Mouse (Mus musculus) ovary, postnatal 36 days (tissue): ENCODE data around the gene Mamdc4.
"Not testable (repeated sequence)": the region's sequence is repeated elsewhere in the genome, so short reads cannot be mapped to it uniquely, and the experiment has no call there.

Experiments
- DNase-seq: peaks from one replicate; pipeline ENCODE4 v3.0.0; 2022; ENCODE audit warnings: low spot score, mixed read lengths

Mamdc4 gene

DNA sequence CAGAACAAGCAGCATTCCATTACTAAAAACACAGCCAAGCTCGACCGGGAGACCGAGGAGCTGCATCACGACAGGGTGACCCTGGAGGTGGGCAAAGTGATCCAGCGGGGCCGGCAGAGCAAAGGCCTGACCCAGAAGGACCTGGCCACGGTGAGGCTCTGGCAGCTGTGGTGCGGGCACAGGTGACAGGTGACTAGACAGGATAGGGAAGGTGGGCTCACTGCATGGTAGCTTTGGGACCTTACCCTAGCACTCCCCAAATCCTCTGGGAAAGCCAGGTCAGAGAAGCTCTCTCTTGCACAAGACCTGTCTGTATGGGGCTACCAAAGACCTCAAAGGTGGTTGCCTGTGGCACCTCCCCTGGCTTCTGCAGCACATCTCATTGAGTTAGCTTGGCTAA lies 14.1 kb downstream of the Mamdc4 start:
- no peak for DNase-seq

DNA sequence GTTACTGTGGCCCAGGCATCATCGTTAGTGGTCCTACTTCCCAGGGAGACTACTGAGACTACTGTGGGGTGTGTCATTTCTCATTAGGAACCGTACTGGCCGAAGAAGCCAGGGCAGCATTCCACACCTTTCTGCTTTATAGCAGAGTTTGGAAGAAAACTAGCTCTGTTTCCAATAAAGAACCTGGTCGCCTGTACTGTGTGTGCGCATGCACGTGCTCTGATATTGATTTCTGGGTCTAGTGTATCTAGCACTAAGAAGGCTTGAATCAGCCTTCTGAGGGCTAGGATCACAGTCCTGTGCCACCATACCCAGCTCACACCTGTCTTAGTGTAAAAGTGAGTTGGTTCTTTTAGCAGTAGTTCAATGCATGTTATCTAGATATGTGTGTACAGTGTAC lies 15.9 kb downstream of the Mamdc4 start:
- no peak for DNase-seq

DNA sequence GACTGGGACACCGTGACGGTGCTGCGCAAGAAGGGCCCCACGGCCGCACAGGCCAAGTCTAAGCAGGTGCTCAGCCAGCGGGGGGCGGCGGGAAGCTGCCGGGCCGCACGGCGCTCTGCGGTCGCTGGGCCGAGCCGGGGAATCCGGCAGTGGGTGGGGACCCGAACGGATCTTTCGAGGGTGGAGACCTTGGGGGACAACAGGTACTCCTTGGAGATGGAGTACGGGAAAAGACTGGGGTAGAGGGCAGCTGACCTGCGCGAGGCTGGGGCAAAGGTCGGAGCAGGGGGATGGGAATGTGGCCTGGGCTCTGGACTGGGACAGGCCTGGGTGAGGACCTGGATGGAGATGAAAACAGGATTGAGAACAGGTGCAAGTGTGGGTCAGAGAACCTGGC lies 16.7 kb downstream of the Mamdc4 start:
- DNase-seq = no peak

DNA sequence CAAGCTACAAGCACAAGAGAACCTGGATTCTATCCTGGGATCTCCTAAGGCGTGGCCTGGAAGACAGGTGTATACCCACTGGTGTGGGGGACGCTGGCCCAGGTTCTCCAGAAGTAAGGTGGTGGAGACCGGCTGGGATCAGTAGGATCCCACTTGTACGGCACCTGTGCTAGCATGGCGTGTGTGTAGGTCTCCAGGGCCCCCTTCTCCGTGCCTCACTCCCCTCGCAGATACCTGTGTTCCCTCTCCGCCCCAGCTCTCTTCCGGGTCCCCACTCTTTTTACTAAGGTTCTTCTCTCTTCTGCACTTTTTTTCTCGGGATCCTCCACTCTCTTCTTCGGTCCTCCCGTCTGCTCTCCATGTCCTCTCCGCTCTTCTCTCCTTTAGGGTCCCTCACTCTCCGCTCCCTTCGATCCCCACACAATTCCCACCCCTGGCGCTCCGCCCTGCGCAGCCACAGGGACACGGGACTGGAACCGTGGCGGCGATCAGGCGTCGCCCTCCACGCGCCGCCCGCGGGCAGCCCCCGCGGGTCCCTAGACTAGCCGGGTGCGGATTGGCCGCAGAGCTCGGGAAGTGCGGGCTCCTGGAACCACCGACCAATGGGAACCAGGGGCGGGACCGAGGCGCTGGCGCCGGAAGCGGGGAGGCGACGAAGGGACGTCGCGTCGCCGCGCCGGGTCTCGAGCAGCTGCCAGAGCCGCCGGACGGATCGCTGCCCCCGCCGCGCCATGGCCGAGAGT lies 17.3 kb downstream of the Mamdc4 start, which contains the start of gene Edf1:
TSS of gene Edf1 (plus strand) at position 627 of the 743 bp plus-strand sequence.
- peak; percentile 95 for DNase-seq

DNA sequence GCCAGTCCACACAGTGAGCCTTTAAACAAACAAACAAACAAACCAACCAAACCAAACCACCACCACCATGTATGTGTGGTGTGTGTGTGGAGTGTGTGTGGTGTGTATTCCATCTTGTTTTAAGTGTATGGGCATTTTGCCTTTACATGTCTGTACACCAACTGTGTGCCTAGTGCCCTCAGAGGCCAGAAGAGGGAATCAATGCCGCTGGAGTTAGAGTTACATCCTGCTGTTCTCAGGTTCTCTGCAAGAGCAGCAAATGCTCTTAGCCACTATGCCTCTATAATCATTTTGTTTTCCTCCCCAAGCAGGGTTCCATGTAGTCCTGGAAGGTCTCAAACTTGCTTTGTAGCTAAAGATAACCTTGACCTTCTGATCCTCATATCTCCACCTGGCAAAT lies 18.3 kb downstream of the Mamdc4 start:
- DNase-seq = no peak

DNA sequence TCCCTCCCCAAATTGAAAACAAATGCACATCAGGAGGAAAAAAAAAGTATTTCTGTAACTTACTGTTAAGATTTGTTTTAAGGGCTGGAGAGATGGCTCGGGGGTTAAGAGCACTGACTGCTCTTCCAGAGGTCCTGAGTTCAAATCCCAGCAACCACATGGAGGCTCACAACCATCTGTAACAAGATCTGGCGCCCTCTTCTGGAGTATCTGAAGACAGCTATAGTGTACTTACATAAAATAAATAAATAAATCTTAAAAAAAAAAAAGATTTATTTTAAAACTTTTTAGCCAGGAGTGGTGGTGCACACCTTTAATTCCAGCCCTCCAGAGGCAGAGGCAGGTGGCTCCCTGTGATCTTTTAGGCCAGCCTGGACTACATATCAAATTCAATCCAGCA lies 19.2 kb downstream of the Mamdc4 start:
- not testable (repeated sequence) for DNase-seq

DNA sequence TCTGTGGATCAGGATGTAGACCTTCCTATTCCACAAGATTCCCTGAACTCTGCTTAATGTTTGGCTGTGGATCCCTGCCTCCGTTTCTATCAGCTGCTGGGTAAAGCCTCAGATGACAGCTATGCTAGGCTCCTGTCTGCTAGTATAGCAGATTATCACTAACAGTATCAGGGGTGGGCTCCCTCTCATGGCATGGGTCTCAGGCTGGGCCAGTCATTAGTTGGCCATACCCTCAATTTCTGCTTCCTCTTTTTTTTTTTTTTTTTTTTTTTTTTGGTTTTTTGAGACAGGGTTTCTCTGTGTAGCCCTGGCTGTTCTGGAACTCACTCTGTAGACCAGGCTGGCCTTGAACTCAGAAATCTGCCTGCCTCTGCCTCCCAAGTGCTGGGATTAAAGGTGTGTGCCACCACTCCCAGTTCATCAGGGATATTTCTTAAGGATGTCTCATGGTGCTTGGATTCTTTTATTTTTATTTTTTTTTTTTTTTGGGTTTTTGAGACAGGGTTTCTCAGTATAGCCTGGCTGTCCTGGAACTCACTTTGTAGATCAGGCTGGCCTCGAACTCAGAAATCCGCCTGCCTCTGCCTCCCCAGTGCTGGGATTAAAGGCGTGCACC lies 21.4 kb downstream of the Mamdc4 start:
- DNase-seq = not testable (repeated sequence)

DNA sequence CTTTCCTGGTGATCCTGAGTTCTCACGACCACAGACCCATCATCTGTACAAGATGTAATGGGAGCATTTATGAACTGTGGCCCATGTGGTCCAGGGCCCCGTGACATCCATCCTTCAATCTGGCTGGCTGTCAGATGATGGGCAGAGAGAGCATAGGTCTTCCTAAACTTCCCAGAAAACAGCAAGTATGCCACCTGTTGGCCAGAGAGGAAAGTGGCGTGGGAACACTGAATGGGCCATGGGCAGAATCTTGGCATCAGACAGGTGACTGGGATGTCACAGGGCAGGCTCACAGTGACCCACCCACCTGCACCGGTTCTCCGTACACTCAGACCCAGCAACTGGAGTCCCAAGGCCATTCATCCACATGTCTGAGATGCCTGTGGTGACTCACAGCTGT lies 23.5 kb downstream of the Mamdc4 start:
- no peak for DNase-seq

DNA sequence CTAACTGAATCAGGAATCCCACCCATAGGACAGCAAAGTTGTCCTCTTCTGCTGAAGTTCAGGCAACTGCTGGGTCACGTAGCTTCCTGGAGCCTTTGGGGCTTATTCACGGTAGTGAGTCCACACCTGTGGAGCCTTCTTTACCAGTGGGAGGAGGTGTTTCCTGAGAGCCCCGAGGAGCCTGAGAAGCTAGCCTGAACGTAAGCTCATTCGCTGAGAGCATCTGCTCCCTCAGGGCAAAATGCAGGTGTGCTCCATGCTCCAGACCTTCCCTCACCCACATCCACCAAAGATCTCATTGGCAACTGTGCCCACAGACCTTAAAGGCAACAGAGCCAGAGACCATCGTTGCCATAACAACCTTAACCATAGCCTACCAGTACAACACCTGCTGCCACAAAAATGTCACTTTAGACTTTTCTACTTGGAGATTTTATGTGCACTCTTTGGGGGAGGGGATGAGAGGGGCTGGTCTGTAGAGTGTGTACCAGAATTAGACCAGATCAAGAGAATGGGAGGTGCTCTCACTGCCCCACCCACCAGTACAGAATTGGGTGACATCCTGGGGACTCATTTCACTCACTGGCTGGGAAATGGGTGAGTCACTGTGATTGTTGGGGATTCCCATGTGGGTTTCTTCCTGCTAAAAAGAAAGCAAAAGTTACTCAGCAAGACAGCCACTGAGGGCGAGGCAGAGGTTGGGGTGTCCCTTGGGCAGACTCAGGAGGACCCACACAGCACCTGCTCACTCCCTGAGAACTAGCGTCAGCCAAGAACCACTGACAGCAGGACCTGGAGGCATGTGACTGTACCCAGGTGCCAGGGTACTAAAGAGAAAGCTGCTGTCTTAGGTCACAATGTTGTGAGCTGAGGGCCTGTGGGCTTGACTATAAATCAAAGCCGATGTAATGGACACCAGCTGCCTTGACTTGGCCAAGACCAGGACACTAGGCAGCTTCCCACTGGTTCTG lies 25.3 kb downstream of the Mamdc4 start:
- no peak for DNase-seq

DNA sequence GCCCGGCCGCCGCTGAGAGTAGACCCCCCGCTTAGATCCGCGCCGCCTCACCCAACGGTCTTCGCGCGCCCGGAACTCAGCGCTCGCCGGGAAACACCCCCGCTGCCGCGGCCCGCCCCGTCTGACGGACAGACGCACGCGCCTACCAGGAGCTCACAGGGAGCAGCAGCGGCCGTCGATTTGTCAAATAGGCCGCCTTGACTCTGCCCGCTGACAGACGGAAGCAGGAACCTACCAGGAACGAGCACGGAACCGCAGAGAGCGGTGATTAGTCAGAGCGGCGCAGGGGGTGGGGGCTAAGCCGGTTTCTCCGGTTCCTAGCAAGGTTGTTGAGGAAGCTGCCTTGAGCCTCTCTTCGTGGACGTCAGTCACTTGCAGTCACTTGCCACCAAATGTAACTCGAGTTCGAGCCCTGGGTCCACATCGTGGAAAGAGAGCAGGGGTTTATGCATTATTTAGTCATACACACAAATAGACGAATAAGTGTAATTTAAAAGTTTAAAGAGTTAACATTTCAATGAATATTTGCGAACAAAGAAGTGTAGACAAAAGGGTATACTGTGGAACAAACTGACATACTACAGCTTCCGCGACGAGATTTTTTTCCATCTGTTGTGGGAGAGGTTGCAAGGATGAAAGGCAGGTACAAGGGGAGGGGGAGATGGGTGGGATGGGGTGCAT lies 27.7 kb downstream of the Mamdc4 start, which contains the start of gene Traf2:
TSS of gene Traf2 (minus strand) at position 130 of the 681 bp plus-strand sequence.
- peak; percentile 98 for DNase-seq

DNA sequence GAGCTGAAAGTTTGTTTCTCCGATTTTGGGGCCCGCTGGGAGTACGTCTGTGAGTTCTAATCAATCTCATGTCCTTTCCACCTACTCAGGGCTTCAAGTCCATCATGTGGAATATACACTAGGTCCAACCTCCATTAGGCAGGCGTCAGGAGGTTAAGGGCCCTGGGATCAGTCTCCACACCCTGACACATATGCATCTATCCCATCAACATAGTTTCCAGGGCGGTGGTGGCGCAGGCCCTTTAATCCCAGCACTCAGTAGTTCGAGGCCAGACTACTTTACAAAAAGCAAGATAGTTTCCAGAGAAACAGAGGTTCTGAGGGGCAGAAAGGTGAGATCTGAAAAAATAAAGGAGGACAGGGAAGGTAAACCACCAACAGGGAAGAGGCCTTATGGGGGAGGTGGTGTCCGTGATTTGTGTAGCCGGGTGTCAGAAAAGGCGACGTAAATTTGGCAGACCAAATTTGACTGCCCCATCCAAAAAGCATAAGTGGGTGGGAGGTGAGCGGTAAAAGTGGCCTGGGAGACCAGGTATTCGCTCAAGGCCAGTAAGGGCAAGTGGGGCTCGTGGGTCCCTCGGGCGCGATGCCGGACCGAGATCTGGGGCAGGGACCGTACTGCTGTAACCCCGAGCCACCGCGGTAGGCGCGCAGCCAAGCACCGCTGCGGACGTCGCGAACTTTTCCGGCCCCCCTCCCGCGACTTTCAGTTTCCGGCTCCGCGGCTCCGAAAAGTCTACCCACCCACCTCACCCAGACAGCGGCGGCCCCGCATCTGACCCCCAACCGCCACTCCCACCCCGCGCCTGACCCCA lies 28.4 kb downstream of the Mamdc4 start:
- no peak for DNase-seq

DNA sequence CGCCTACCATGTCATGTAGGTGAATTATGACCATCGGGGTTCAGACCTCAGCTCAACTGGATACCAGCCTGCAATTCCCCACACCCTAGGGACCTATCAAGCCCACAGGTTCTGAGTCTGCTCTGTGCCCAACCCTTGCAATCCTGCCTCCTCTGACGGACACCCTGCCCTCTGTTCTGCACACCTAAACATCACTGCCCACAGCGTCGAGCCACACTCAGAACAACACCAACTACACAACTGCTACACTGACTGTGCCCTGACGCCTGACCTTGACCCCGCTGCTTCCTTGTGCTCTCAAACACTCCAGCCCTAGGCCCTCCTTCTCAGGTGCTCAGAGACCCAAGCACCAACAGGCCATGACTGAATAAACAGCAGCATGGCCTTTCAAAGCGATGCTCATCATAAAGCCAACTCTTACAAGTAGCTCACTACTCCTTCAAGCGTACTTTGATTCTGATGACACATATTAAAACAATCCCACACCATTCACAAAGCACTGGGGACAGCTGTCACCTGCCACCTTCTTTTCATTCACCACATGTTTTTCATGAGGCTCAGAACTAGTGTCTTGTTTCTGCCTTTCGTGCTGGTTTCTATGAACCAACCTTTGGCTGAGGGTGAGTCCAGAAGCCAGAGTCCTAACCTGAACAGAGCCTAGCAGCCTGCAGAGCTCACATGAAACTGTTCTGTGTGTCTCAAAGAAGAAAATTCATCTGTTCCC lies 32.8 kb downstream of the Mamdc4 start:
- DNase-seq = no peak

DNA sequence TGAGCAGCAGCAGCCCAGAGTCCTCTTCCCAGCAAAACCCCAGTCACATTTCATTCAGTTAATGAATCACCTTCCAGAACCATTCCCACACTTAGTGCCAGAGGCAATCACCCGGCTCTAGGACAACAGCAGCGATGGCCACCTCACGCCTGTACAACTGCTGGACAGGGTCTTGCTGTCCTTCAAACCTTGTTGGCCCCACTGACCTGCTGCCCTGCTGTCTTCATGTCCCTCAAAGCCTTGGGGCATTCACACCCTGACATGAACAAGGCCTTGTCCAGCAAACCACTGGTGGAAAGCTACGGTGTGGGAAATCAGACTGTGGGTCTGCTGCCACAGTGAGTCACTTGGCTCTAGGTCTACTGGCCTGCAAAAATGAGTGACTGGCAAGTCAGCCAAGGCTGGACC lies 34.1 kb downstream of the Mamdc4 start:
- no peak for DNase-seq

DNA sequence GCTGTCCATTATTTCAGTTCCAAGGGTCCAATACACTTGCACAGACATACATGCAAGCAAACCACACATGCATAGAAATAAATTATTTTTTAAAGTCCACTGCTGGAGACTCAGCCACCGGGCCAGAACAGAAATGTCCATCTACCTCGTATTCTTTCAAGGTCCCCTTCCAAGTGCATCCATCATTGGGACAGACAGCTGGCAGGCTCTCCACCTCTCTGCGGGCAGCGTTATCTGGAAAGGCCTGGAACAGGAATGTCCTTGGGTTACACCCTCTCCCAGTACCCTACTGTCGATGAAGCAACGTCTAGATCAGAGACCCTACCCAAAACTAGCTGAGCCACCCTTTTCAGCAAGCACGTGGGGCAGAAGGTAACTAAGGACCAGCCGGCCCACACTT lies 38.1 kb downstream of the Mamdc4 start:
- no peak for DNase-seq

DNA sequence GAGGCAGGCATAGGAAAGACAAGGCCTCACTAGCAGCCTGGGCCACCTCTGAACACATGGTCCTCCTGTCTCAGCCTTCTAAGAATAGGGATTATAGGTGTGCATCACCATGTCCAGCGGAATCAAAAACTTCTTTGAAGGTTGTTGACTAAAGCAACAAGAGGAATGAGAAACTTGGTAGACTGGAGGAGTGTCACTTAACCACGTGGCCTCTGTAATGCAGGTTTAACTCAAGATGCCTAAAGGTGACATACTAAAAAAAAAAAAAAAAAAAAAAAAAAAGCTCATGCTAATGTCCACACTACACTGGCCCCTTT lies 39.8 kb downstream of the Mamdc4 start:
- DNase-seq = no peak

DNA sequence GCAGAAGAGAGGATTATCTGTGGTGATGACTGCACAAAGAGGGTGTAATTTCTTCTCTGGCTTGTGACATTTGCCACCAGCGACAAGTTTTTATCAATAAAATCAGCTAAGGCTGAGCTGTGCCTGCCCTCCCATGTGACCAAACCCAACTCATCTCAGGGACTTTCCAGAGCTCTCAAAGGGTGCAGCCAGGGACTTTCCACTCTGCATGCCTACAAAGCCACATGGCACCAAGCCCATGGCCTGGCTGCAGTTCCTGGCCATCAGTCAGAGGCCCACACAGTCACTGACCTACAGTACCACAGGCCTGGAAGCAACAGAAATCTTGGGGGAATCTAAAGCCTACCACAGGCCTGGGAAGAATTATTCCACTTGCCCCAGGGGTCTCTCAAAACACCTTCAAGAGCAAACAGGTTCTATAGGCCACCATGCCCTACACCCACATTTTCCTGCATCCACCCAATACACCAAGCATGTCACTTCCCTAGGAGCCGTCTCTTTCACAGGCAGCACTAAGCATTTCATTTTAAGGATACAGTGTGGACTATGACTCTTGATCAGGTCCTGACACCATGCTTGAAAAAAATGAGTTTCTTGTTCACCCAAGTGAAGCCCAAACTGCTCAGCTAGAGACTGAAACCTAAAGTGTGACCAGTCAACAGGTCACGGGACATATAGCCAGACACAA lies 40.3 kb downstream of the Mamdc4 start:
- DNase-seq = peak; percentile 59

DNA sequence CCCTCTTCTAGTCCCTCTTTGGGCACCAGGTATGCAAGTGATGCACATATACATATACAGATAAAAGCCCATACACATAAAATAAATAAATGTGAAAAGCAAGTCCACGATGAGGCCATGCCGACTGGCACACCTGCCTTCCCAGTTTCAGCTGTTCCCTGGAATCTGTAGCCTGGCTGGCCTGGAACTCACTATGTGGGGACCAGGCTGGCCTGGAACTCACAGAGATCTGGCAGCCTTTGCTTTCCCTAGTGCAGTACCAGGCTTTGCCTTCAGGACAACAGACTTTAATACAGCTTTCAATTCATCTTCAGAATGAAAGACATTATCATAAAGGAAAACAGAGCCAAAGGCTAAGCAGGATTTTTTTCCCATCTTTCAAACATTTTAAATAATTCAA lies 40.9 kb downstream of the Mamdc4 start:
- no peak for DNase-seq

DNA sequence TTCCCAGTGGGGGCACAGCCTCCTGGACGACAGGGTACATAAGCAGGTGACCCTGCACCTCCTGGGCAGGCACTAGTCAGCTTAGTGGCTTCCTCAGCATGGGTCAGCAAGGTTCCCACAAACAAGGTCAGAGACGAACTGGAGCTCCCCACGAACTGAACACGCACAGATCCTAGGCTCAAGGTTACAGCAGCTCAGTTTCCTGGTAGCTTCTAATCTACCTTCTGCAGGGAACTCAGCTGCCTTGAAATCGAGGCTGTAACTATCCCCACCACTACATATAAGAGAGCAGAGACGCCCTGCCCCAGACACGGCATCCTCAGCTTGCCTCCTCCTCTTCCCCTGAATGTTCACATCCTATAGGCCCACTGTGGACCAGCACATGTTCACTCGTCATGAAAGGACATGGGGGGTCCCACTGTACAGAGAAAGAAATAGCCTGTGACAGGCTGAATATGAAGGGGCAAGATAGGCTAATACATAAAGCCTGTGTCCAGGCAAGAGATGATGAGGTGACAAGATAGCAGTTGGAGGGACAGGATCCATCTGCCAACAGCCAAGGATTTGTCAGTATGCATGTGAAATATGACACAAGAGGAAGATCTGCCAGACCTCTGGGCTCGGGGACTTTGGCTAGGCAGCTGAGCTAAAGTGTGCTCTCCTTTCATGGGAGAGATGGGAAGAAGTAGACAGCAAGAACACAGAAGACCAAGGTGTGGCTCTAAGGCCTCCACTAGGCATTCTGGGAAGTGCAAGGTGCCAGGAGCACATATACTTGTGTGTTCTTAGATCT lies 47.9 kb downstream of the Mamdc4 start:
- DNase-seq = no peak
